Mouse (Mus musculus) pancreas, adult 10 weeks (tissue): ENCODE data around the gene Tcl1. TPM values are rescaled to one million over a fixed set of nuclear protein-coding genes. Genes with fewer than 3 reads are reported as not detected.

Experiments
- polyA plus RNA-seq: library from polyadenylated mRNA; stranded (reverse); fragments of 350-450 nt; fragmentation: Illumina TruSeq; extraction: RNeasy Lipid Tissue Mini Kit (QIAGEN cat#74804); gene quantifications from one replicate; pipeline ENCODE4 v1.2.3, GENCODE M21; 2015; ENCODE audit warnings: low read depth, low replicate concordance; ENCODE audit not compliant: insufficient read depth

The Tcl1 gene
- not detected for polyA plus RNA-seq

DNA sequence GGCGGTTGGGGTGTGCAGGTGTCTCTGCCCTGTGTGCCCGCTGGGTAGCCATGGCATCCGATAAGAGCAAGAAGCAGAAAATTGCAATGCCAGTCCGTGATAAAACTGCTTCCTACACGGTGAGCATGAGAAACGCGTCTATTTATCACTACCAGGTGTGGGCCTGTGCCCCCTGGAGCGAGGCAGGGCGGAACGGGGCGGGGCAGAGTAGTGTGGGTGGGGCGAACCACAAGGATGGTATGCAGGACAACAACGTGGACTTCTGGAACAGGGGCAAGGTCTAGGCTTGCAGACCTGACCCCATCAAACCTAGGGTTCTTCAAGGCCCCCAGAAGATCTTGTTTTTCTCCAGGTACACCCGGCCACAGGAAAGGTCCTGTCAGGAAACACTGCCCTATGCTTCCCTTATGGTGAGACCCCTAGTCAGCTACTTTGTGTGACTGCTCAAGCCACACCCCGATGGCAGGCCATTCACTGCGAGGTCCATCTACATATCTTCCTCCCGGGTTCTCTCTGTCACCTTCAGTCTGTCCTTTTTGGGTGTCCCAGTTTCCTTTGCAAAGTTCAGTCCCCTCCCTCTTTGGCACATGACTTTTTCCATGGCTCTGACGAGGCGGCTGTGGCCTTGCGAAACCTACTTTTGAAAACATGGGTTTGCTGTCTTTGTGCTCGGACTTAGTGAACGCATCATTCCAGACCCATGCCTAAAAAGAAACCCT lies at the start of gene Tcl1:
Gene Tcl1 (minus strand): TSS at position 193 of the 719 bp plus-strand sequence.

GRCm38 (mm10) chr12:105201657-105202056 lies 20.9 kb downstream of the Tcl1 start, which contains the start of gene Tcl1b4:
TSS of gene Tcl1b4 (plus strand) at chr12:105201957.

DNA sequence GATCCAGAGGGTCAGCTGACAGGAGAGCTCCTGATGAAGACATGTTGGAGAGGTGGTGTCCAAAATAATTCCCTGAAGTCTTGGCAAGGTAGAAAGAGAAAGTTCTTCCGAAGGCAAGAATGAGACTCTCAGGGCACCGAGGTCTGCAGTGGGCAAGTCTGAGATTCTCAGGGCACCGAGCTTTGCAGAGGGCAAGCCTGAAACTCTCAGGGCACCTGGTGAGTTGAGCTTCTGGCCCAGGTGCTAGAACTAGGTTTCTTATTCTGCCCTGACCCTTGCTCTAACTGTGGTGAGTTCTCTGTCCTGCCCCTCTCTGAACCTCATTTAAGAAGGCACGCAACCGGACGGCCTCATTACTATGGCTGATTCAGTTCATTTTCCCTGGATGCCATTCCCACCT lies 31.9 kb downstream of the Tcl1 start, which contains the start of gene Tcl1b3:
Gene Tcl1b3 (plus strand): TSS at position 301 of the 400 bp plus-strand sequence.

GRCm38 (mm10) chr12:105176044-105176443 lies 46.5 kb downstream of the Tcl1 start, which contains the start of gene Tcl1b5:
TSS of gene Tcl1b5 (plus strand) at chr12:105176344.

Other genes with a start within 250 kb of the Tcl1 start
- gene Syne3, start 213.0 kb downstream of the Tcl1 start, polyA plus RNA-seq = 1.7 TPM
- gene Glrx5, start 190.1 kb downstream of the Tcl1 start, polyA plus RNA-seq = 6.9 TPM
- gene Tcl1b2, start 76.8 kb downstream of the Tcl1 start, polyA plus RNA-seq = not detected
- gene Tcl1b1, start 63.1 kb downstream of the Tcl1 start, polyA plus RNA-seq = not detected
- gene Tcl1b5, start 46.4 kb downstream of the Tcl1 start, polyA plus RNA-seq = not detected
- not detected for gene Tcl1b3, start 31.8 kb downstream of the Tcl1 start, polyA plus RNA-seq
- not detected for gene Tcl1b4, start 20.8 kb downstream of the Tcl1 start, polyA plus RNA-seq
- not detected for gene Tunar, start 111.1 kb upstream of the Tcl1 start, polyA plus RNA-seq
- 0.35 TPM for gene D430019H16Rik, start 231.1 kb upstream of the Tcl1 start, polyA plus RNA-seq